Mouse (Mus musculus) frontal cortex, postnatal 25 days (tissue): ENCODE measurements around the gene Prkg1.

Experiments used
- DNase-seq, 2 experiments: peaks; one replicate each; pipeline ENCODE4 v3.0.0; 2022; ENCODE audit warnings: low spot score in 2 of 2

Prkg1 gene

DNA sequence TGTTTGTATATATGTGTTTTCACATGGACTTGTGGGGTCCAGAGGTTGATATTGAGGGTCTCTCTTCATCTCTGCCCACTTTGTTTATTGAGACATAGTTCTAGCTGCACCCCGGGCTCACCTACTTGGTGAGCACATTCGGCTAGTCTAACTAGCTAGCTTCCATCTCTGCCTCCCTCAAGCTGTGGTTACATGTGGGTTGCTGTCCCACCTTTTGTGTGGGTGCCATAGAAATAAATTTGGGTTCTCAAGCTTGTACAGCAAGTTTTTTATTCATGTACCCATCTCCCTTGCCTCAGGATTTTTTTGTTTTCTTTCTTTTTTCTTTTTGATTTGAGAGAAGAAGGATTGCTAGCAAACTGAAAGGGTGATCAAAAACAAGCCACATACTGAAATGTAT lies 617.4 kb downstream of the Prkg1 start:
- DNase-seq: no peak

DNA sequence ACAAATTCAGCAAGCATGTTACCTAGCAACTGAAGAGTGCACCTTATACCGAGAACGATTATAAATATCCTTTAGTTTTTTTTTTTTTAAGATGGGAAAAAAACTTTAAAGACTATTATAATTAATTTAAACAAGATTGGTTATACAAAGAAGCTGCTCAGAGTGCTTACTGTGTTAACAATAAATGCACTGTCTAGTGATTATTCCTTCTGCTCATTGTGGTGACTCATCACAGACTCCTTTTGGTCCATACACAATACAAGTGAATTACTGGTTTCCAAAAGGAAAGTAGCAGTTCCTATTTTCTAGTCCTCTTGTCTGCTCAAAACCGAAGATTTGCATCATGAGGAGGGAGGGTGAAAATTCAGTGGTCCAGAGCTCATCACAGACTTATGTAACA lies 618.7 kb downstream of the Prkg1 start:
- DNase-seq: no peak

DNA sequence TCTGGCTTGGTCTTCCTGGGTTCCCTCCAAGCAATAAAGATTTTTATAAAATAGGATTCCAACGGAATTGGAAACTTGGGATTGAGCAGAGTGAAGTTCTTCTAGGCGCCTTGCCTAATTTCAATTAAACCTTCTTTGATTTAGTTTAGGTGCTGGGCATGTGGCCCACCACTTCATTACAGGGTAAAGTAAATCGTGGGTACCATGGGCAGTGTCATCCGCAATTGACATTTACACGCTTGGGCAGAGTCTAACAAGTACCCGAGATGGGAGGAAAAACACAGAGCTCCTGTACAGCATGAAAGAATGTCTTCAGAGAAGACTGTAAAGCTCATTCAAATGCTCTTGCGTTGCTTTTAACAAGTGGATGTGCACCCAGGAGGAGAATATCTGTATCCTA lies 622.9 kb downstream of the Prkg1 start:
- DNase-seq: no peak

DNA sequence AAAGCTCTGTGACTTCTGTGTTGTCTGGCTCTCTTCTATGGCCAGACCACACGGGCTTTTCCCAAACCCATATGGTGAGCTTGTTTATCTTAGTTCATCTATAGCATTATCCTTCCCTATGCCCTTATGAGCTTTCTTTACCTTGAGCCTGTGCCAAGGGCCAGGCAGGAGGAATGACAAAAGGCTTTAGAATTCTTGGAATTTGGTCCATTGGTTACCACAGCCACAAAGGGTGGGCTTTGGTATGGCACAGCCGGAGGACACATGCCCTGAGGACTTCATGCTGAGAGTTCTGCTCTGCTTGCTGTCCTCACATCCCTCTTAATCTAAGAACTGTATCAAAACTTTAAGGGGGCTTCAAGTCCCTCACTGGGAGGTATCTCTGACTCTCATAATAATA lies 628.5 kb downstream of the Prkg1 start:
- no peak for DNase-seq

DNA sequence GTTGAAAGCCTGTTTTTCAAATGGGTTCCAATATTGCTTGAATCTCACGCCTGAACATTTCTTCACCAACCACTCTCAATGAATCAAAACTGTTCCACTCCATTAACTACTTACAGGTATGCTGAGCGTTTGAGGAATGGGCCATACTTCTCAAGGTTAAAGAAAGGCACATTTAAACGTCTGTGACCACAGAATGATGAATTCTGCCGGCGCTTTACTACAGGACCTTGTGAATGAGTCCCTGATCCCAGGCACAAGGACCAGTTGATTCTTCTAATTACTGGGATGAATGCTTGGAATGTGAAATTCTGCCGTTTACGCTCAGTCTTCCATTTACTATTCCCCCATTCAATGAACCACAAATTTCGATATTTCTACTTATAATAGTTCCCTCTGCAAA lies 632.2 kb downstream of the Prkg1 start:
- no peak for DNase-seq

DNA sequence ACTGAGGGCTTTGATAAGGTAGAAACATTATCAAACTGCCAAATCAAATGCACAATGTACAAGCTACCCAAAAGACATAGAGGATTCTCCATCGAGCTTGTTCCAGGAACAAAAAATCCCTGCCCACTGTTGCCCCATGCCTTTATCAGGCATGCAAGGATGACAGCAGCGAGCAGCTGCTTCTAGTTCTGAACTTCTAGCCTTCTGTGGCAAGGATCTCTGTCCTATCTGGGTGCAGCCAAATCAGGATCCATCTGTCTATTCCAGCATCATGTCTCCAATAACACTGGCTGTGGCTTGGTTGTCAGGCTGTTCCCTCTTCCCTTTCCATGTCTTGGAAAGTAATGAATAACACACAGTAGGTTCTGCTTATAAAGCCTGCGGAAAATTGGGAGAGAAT lies 640.2 kb downstream of the Prkg1 start:
- no peak for DNase-seq

DNA sequence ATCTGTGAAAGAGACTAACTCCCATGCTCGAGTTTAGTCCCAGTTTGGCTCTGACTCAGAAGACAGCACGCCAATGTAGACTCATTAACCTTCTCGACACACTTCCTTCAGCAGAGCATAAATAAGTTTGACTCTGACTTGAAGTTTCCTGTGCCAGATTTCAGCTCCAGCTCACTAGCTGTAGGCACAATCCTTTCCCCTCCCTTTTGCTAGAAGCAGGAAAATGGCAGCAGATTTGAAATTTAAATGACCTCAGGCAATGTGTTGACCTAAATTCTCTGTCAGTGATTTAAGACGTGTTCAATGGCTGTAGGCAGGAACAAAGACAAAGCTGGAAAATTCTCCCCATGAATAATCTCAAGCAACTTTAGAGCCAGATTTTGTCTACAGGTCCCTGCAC lies 650.1 kb downstream of the Prkg1 start:
- no peak for DNase-seq

DNA sequence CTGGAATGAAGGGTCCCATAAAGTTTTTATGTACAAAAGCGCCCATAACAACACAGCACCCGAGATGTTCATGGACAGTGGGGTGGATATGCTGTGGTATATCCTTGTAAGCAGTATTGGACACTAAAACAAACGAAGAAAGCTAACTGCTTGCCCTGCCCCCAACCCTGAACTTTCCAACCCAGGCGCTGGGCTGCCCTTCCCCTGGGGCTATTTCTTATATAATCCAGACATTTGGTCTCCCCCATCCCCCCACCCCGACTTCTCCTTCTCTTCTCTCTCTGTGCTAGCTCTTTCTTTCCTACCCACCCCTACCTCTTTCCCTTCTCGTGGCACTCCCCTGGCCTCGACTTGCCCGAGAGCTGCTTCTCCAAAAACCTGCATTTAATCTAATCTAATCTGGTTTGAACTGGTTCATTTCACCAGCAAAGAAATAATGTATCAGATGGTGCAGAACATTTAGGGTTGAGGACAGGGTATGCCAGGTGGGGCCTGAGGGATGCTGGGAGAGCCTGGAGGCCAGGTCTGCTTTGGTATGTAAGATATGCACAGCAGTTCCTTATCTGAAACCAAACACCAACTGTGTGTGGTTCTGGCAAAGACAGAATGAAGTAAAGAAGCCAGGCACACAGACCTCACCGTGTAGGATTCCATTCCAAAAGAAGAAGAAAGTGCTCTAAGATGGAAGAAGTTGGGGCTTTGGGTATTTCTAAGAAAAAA lies 657.8 kb downstream of the Prkg1 start:
- DNase-seq: no peak

DNA sequence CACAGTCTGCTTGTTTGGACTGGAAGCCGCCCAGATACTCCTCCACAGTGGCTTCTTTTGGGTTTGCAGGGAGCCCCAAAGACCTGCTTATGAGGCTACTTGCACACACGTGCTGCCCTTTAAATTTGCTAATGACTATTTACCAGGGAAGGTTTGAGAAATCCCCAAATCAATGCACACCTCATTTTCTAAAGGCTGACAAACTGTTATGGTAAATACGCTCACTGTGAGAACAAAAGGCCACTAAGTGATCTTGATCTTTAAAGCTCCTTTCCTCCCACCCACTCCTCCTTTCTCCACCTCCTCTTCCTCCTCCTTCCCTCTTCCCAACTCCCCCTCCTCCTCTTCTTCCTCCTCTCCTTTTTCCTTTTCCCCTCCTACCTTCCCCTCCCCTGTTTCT lies 658.8 kb downstream of the Prkg1 start:
- DNase-seq: no peak

DNA sequence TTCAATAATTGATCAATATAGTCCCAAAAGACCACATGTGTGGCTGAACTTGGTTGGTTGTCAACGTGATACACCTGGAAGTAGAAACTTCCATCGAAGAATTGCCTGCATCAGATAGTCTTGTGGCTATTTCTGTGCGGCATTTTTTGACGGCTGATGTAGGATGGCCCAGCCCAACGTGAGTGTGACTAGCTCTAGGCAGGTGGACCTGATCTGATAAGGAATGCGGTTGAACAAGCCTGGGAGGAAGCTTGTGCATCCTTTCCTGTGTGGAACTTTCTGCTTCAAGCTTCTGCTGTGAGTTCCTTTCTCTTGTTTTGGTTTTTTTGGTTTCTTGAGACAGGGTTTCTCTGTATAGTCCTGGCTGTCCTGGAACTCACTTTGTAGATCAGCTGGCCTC lies 660.1 kb downstream of the Prkg1 start:
- DNase-seq: no peak

DNA sequence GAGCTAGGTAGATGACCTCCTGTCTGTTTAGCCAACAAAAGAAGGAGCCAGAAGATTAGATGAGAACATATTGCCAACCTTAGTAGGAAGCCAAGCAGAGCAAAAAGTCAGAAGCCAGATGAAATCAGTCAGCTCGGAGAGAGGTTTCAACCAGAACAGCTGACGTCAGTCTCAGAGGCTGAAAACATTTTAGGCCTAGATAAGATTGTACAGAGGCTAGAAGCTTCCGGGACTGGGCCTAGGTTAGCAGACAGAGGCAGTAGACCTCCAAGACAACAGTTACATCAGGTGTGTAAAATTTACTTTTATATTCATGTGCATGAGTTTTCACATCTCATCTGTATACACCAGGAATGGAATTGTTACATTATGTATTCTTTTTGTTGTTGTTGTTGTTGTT lies 665.5 kb downstream of the Prkg1 start:
- no peak for DNase-seq

DNA sequence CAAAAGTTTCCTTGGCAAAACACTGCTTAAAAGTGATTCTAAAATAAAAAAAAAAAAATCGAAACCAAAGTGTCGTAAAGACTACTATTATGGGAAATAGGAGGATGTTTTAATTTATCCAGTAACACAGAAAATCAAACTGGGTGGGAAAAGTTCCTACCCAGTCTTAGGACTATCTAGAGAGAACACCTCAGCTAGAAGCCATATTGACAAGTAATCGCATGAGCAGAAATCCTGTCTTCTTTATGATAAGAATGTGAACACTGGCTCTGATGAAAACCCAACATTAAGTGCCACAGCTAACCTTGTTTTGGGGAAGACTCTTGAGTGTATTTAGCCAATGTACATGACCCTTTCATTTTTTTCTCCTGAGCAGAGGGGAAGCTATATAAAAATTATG lies 667.0 kb downstream of the Prkg1 start:
- no peak for DNase-seq

DNA sequence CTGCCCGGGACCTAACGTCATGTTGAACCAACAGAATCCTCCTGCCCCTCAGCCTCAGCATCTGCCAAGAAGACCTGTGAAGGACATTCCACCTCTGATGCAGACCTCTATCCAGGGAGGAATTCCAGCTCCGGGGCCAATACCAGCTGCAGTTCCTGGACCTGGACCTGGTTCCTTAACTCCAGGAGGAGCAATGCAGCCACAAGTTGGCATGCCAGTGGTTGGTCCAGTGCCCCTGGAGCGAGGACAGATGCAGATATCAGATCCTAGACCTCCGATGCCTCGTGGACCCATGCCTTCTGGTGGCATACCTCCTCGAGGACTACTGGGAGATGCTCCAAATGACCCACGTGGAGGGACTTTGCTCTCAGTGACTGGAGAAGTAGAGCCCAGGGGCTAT lies 681.1 kb downstream of the Prkg1 start:
- DNase-seq: no peak

DNA sequence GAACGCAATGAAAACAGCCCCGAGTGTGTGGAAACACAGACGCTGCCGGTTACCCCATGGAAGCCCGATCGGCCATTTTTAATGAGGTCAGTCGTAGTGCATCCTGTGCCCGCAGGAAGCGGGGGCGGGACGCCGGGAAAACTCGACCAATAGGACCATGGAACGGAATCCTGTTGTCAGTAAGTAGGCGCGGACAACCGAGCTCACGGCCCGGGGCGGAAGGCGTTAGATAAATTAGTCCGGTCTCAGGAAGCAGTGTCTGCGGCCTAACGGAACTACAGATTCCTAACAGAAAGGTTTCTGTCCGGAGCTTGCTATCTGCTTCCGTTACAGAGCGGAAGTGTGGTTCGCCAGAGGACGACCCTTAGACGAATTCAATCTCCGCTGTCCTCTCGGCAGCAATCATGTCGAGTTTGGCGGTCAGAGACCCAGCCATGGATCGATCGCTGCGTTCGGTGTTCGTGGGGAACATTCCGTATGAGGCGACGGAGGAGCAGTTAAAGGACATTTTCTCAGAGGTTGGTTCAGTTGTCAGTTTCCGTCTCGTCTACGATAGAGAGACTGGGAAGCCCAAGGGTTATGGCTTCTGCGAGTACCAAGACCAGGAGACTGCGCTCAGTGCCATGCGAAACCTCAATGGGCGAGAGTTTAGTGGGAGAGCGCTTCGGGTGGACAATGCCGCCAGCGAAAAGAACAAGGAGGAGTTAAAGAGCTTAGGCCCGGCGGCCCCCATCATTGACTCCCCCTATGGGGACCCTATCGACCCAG lies 682.0 kb downstream of the Prkg1 start, which contains the start of gene Cstf2t:
Gene Cstf2t (plus strand): TSS at position 176 of the 768 bp plus-strand sequence.
- peak; percentile 98 to 99 for DNase-seq

DNA sequence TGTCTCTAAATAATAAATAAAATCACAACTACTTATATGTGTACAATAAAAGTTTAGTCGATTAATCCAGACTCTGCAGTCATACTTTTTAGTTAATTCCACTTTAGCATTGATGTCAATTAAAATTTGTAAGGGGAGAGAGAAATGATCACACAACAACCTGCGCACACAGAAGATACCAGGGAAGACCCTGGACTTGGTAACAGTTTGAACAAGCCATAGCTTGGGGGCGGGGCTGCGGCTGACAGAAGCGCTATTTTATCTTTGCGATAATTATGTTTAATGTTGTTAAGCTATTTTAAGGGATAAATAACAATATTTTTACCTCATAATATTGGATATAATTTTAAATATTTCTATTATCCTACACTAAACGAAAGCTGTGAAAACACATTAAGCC lies 682.6 kb downstream of the Prkg1 start:
- DNase-seq: no peak

DNA sequence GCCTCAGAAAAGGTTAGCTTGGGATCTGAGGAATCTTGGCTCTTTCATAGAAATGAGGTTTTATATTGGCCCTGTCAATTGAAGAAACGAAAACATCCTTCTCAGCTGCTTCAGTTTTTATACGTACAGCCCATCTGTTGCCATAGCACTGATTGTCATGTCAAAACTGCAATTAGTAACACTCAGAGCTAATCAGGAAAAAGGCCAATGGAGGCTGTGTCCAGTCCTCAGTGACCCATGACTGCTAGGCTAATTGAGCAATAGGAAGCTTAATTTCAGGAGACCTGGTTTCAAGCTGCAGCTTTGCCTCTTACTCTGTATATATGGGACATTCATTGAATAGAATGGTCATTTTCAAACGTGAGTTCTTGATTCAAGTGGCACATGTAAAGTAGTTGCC lies 686.6 kb downstream of the Prkg1 start:
- no peak for DNase-seq

DNA sequence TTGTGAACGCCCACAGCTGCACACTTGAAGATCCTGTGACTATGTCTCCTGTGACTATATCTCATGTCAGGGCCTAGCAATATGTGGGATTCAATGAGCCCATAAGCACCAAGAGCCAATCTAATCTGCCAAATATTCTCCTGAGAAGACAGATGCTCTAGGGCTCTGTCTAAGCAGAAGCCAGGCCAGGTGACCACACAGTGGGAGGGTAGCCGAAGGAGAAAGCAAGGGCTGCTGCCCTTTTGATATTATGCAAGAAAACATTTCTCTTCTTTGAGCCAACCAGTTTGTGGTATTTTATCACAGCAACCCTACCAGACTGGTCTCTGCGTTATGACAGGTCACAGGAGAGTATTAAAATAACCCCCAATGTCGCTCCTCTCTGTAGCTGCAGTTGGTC lies 688.7 kb downstream of the Prkg1 start:
- no peak for DNase-seq

DNA sequence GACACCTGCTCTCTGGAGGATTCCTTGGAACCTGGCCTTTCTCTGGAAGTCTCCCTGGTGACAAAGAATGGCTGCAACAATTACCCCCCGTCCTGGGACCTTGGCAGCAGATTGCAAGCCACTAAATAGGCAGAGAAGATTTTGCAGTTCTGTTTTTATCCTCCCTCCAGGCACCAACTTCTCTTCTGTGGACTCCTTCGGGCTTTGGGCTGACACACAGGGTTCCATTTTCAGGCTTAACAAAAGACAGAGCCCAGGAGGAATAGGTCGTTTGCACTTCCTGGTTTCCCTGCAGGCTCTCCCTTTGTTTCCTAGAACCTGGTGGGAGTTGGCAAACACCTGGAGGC lies 690.1 kb downstream of the Prkg1 start:
- DNase-seq: no peak

DNA sequence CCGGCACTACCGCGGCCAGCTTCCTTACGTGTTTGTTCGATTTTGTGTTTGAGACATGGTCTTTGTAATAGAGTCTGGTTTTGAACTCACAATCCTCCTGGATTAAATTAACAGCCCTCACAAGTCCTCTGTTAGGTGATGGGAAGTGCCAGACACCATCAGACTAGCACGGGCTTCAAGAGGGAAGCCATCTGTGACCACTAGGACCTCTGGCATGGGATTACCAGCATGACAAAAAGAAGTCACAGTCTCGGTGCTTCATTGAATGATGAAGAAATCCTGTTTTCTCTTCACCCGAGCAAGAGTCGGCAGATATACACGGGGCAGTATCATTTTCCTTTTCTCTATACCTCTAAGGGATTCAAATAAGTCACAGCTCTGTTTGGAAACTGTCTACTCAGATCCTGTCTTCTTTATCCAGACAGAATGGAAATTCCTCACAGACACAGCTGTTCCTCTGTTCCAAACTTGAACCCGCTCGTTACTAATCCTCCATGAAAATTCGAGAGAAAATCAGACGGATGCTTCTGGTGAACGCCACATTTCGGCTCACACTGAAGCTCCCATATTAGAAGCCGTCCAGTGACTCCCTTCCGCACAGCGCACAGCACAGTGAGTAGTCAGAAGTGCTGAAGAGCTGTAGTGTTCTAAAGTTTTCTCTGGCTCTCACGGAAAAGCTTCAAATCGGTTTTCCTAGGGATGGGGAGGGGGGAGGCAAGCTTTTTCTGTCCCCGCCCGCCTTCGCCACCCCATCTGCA lies 690.7 kb downstream of the Prkg1 start:
- DNase-seq: no peak

DNA sequence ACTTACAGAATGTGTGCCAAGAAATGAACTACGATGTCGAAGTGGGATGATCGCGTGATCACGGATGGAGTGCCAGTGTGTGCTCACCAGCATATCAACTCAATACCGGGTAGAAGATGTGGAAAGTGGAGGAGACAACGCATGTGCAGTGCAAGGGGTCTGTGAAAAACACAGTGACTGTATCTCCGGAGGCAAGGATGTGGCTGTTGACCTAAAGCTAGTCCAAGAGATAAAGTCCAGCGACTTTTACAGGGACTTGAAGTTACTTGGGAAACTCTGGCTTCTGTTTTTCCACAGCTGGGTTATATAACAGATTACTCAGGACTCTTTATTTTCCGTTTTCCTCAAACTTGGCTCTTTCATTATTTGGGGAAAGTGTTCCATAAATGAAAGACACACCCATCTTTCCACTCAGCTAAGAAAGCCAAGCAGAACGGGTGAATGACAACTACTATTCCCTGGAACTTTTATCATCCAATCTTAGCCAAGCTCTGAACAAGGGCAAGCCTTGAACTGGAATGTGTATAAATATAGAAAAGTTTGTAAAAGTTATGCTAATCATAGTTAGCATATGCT lies 699.5 kb downstream of the Prkg1 start:
- no peak for DNase-seq

DNA sequence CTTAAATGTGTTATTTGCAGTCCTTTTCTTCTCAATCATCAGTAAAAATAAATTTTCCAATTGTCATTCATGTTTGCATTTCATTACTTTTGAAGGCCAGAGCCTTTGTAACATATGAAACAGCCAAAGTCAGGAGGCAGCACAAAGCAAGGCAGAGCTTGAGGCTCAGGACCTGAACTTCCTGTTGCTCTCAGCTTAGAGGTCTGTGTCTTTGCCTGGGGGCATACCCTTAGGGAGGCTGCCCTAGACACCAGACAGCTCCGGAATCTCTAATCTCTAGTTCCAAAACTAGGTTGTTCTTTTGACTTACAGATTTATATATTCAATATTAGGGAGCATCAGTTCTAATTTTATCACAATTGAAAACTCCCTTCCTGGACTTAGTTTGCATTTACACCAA lies 700.1 kb downstream of the Prkg1 start:
- DNase-seq: no peak

DNA sequence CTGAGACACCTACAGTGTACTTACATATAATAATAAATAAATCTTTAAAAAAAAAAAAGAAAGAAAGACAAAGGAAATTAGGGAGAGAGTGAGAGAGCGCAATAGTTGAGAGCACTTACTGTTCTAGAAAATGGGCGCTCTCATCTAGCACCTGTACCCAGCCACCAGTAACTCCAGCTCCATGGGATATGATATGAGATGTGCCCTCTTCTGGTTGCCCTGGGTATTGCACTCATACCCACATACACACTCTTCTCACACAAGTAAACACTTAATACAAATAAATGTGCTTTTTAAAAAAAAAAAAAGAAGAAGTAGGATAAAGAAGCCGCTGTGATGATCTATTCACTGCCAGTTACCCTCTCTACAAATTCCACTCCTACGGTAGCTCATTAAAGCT lies 718.2 kb downstream of the Prkg1 start:
- DNase-seq: no peak
